Mouse (Mus musculus) MEL (cell line): ENCODE measurements around the gene Rogdi. TPM values are rescaled to one million over a fixed set of nuclear protein-coding genes. Genes with fewer than 3 reads are reported as not detected.

ENCODE experiments used
- DNase-seq: peaks from one replicate; pipeline ENCODE4 v3.0.0; 2011; ENCODE audit warnings: low read depth, low spot score
- H3K27ac ChIP-seq: 2 replicates; pipeline ENCODE4 v1.5.1; 2012; ENCODE audit warnings: low read depth, mild to moderate bottlenecking, control low read depth, low read length, moderate library complexity; ENCODE audit not compliant: control insufficient read depth
- H3K27me3 ChIP-seq, 2 experiments: fragments of 150-350 bp in 1 of 2; sonication (generic) in 1 of 2; 2 replicates each; pipeline ENCODE4 v1.6.1; 2012; ENCODE audit warnings: low read length in 2 of 2, mild to moderate bottlenecking in 2 of 2, improper control_type of control experiment in 1 of 2, moderate library complexity in 1 of 2; ENCODE audit not compliant: insufficient read depth in 2 of 2, control insufficient read depth in 1 of 2
- H3K36me3 ChIP-seq, 2 experiments: 2 replicates each; pipeline ENCODE4 v1.6.1; 2012 to 2014; ENCODE audit warnings: low read length in 2 of 2, improper control_type of control experiment in 1 of 2, inconsistent platforms in 1 of 2, mild to moderate bottlenecking in 1 of 2; ENCODE audit not compliant: insufficient read depth in 2 of 2, control insufficient read depth in 1 of 2
- H3K4me1 ChIP-seq, 2 experiments: fragments of 150-350 bp in 1 of 2; sonication (generic) in 1 of 2; 2 replicates each; pipeline ENCODE4 v1.6.1; 2012; ENCODE audit warnings: low read length in 2 of 2, improper control_type of control experiment in 1 of 2, mild to moderate bottlenecking in 1 of 2; ENCODE audit not compliant: insufficient read depth in 2 of 2, control insufficient read depth in 1 of 2
- H3K4me3 ChIP-seq, 2 experiments: fragments of 150-350 bp in 1 of 2; sonication (generic) in 1 of 2; 2 replicates each; pipeline ENCODE4 v1.5.1; 2012; ENCODE audit warnings: low read depth in 2 of 2, low read length in 2 of 2, mild to moderate bottlenecking in 2 of 2, moderate library complexity in 2 of 2, control low read depth in 1 of 2, improper control_type of control experiment in 1 of 2; ENCODE audit not compliant: control insufficient read depth in 1 of 2, insufficient read depth in 1 of 2
- H3K79me2 ChIP-seq: 2 replicates; pipeline ENCODE4 v1.6.1; 2012; ENCODE audit warnings: mild to moderate bottlenecking, low read length, moderate library complexity; ENCODE audit not compliant: control insufficient read depth, poor library complexity, insufficient read depth
- H3K9ac ChIP-seq: 2 replicates; pipeline ENCODE4 v1.6.1; 2012; ENCODE audit warnings: low read depth, mild to moderate bottlenecking, control low read depth, low read length, moderate library complexity; ENCODE audit not compliant: control insufficient read depth, poor library complexity, severe bottlenecking
- H3K9me3 ChIP-seq: fragments of 150-350 bp; sonication (generic); replicated peaks from 2 replicates; pipeline ENCODE4 v1.6.1; 2012; ENCODE audit warnings: mild to moderate bottlenecking, low read length, improper control_type of control experiment, moderate library complexity; ENCODE audit not compliant: insufficient read depth
- CHD1 ChIP-seq: IDR thresholded peaks from 2 replicates; pipeline ENCODE4 v1.6.1; 2012; ENCODE audit warnings: low read depth, mild to moderate bottlenecking, inconsistent platforms, low read length, improper control_type of control experiment
- CTCF ChIP-seq, 3 experiments: IDR thresholded peaks in 2 of 3; conservative IDR thresholded peaks in 1 of 3; 2 replicates each; pipeline ENCODE4 v1.5.1; 2011 to 2012; ENCODE audit warnings: low read length in 3 of 3, low read depth in 2 of 3, mild to moderate bottlenecking in 2 of 3, improper control_type of control experiment in 1 of 3, inconsistent platforms in 1 of 3, mixed read lengths in 1 of 3, moderate library complexity in 1 of 3; ENCODE audit not compliant: control insufficient read depth in 1 of 3, insufficient read depth in 1 of 3, poor library complexity in 1 of 3, severe bottlenecking in 1 of 3
- GATA1 ChIP-seq: IDR thresholded peaks from 2 replicates; pipeline ENCODE4 v1.6.1; 2011; ENCODE audit warnings: low read depth, low read length, improper control_type of control experiment
- HCFC1 ChIP-seq: IDR thresholded peaks from 2 replicates; pipeline ENCODE4 v1.6.1; 2012; ENCODE audit warnings: low read depth, mild to moderate bottlenecking, inconsistent platforms, low read length, improper control_type of control experiment, moderate library complexity
- KAT2A ChIP-seq: conservative IDR thresholded peaks from 2 replicates; pipeline ENCODE4 v1.6.1; 2012; ENCODE audit warnings: low read depth, low read length, improper control_type of control experiment, inconsistent platforms
- MAFK ChIP-seq: IDR thresholded peaks from 2 replicates; pipeline ENCODE4 v1.6.1; 2011; ENCODE audit warnings: low read depth, mild to moderate bottlenecking, low read length, improper control_type of control experiment, borderline replicate concordance
- MAX ChIP-seq: IDR thresholded peaks from 2 replicates; pipeline ENCODE4 v1.6.1; 2011; ENCODE audit warnings: low read length, improper control_type of control experiment
- MYC ChIP-seq: IDR thresholded peaks from 2 replicates; pipeline ENCODE4 v1.6.1; 2011; ENCODE audit warnings: low read depth, mild to moderate bottlenecking, low read length, improper control_type of control experiment, moderate library complexity
- NELFE ChIP-seq: IDR thresholded peaks from 2 replicates; pipeline ENCODE4 v1.6.1; 2011; ENCODE audit warnings: low read depth, low read length, improper control_type of control experiment
- NRF1 ChIP-seq: IDR thresholded peaks from 2 replicates; pipeline ENCODE4 v1.6.1; 2014; ENCODE audit warnings: low read depth, mild to moderate bottlenecking, inconsistent platforms, low read length, improper control_type of control experiment, moderate library complexity; ENCODE audit not compliant: poor library complexity, insufficient read depth, severe bottlenecking
- POLR2AphosphoS2 ChIP-seq: IDR thresholded peaks from 2 replicates; pipeline ENCODE4 v1.6.1; 2011; ENCODE audit warnings: low read length, improper control_type of control experiment
- POLR2AphosphoS5 ChIP-seq: IDR thresholded peaks from 2 replicates; pipeline ENCODE4 v1.6.1; 2012; ENCODE audit warnings: low read depth, borderline replicate concordance, mild to moderate bottlenecking, inconsistent platforms, low read length, moderate library complexity, mixed read lengths
- RCOR1 ChIP-seq: IDR thresholded peaks from 2 replicates; pipeline ENCODE4 v1.6.1; 2012; ENCODE audit warnings: low read depth, mild to moderate bottlenecking, inconsistent platforms, low read length, improper control_type of control experiment
- TAL1 ChIP-seq: IDR thresholded peaks from 2 replicates; pipeline ENCODE4 v1.6.1; 2012; ENCODE audit warnings: mild to moderate bottlenecking, inconsistent platforms, low read length, moderate library complexity, mixed read lengths
- TBP ChIP-seq: IDR thresholded peaks from 2 replicates; pipeline ENCODE4 v1.8.0; 2011; ENCODE audit warnings: low read depth, low read length, improper control_type of control experiment
- UBTF ChIP-seq: IDR thresholded peaks from 2 replicates; pipeline ENCODE4 v1.6.1; 2012; ENCODE audit warnings: low read depth, mild to moderate bottlenecking, inconsistent platforms, low read length, improper control_type of control experiment, moderate library complexity, borderline replicate concordance; ENCODE audit not compliant: insufficient read depth
- USF2 ChIP-seq, 2 experiments: IDR thresholded peaks; 2 replicates each; pipeline ENCODE4 v1.6.1; 2011 to 2012; ENCODE audit warnings: improper control_type of control experiment in 2 of 2, low read length in 2 of 2, borderline replicate concordance in 1 of 2, inconsistent platforms in 1 of 2, low read depth in 1 of 2, mild to moderate bottlenecking in 1 of 2; ENCODE audit not compliant: insufficient read depth in 1 of 2
- ZC3H11A ChIP-seq: IDR thresholded peaks from 2 replicates; pipeline ENCODE4 v1.6.1; 2012; ENCODE audit warnings: low read depth, mild to moderate bottlenecking, inconsistent platforms, low read length, improper control_type of control experiment
- ZKSCAN1 ChIP-seq: IDR thresholded peaks from 2 replicates; pipeline ENCODE4 v1.6.1; 2012; ENCODE audit warnings: low read depth, mild to moderate bottlenecking, inconsistent platforms, low read length, improper control_type of control experiment, moderate library complexity
- ZNF384 ChIP-seq: IDR thresholded peaks from 2 replicates; pipeline ENCODE4 v1.6.1; 2012; ENCODE audit warnings: low read depth, mild to moderate bottlenecking, inconsistent platforms, low read length, improper control_type of control experiment
- polyA plus RNA-seq, 2 experiments: library from polyadenylated mRNA; stranded (reverse) in 1 of 2; unstranded in 1 of 2; fragments of >175 nt in 1 of 2; fragments of >200 nt in 1 of 2; gene quantifications; 2 replicates each; pipeline versions ENCODE4 v1.2.1 to v1.2.4; 2012; ENCODE audit warnings: low replicate concordance in 2 of 2, low read depth in 1 of 2; ENCODE audit not compliant: insufficient read length in 2 of 2, insufficient read depth in 1 of 2, missing spikeins in 1 of 2
- total RNA-seq: library from RNA; depleted of rRNA; stranded (reverse); fragments of 300-350 nt; gene quantifications from 2 replicates; pipeline ENCODE4 v1.2.3, GENCODE M21; 2012

Rogdi gene
- total and polyA plus RNA-seq, 3 experiments, result 1.9 to 17.8 TPM; not detected in 1

- Histone ChIP-seq H3K4me1 (peaks cover 0 to 7% of the 10 kb centered on the region in 2 experiments; a peak in 1 of 4 replicates), H3K27ac (no peak overlapping the region), H3K9ac (no peak overlapping the region), H3K4me3 (no peak overlapping the region), H3K27me3 (no peaks in the 10 kb centered on the region), H3K9me3 (no peaks in the 10 kb centered on the region), H3K36me3 (peaks cover 0 to 2% of the 10 kb centered on the region in 2 experiments; a peak in 1 of 4 replicates), H3K79me2 (peaks cover 5% of the 10 kb centered on the region)
- TF ChIP-seq TBP (no peak), ZC3H11A (no peak), POLR2AphosphoS5 (no peak), RCOR1 (no peak), MAFK (no peak), TAL1 (no peak), HCFC1 (no peak), ZKSCAN1 (no peak), MAX (no peak), CHD1 (no peak), POLR2AphosphoS2 (no peak), KAT2A (no peak), CTCF (IDR thresholded peaks at IDR 0.05 in 2 of 3, conservative IDR thresholded peaks at IDR 0.05 in 1 of 3; ENCODE audit: control insufficient read depth in 1 of 3, insufficient read depth in 1 of 3, low read depth in 2 of 3, low read length in 3 of 3, poor library complexity in 1 of 3, severe bottlenecking in 1 of 3) (no peak), USF2 (IDR thresholded peaks at IDR 0.05; ENCODE audit: borderline replicate concordance in 1 of 2, insufficient read depth in 1 of 2, low read depth in 1 of 2, low read length in 2 of 2) (no peak), NELFE (no peak), MYC (no peak), GATA1 (no peak), NRF1 (no peak), ZNF384 (no peak), UBTF (no peak)
- no peak for DNase-seq
Measured at GRCm38 (mm10) chr16:4968426-4968825, 44.9 kb downstream of the Rogdi start.
